Mouse (Mus musculus): ENCODE measurements around the gene Tead4. TPM values are rescaled to one million over a fixed set of nuclear protein-coding genes. Genes with fewer than 3 reads are reported as not detected.

Gene Tead4
- polyA plus RNA-seq, 1 experiment from 2014 or later: 2.5 TPM

GRCm38 (mm10) chr6:128301458-128301857, 835 bp upstream of the Tead4 start:
- 33% methylated on average over 11 of the region's 11 CpGs for WGBS
- H3K4me2 ChIP-seq (ENCODE audit: low read length): peak overlapping the region; percentile 98
- no peaks in the 10 kb centered on the region for H3K36me3 ChIP-seq (ENCODE audit: control insufficient read depth, insufficient read depth, low read length)
- no peak for ATAC-seq (ENCODE audit: insufficient number of reproducible peaks, insufficient read depth, low FRiP score, low read depth)
- peaks cover 13% of the 10 kb centered on the region for H3K27me3 ChIP-seq (ENCODE audit: control insufficient read depth, insufficient read depth, low read length)
- no peak overlapping the region for H3K27ac ChIP-seq (replicated peaks in 1 of 2; ENCODE audit: control insufficient read depth in 1 of 2, insufficient read depth in 1 of 2, low read depth in 2 of 2, low read length in 2 of 2)
- 0 out of 2 replicates have a peak, but pooled peaks cover 4% of the 10 kb centered on the region for H3K9me3 ChIP-seq (ENCODE audit: control insufficient read depth, low read length)
- peak overlapping the region; percentile 81 for H3K9ac ChIP-seq (ENCODE audit: low read length)
- peaks cover 15 to 19% of the 10 kb centered on the region in 2 experiments; a peak in 3 of 4 replicates for H3K4me1 ChIP-seq (ENCODE audit: control insufficient read depth in 2 of 2, insufficient read depth in 2 of 2, low read length in 2 of 2)
- H3K4me3 ChIP-seq (ENCODE audit: control insufficient read depth in 1 of 2, insufficient read depth in 1 of 2, low read depth in 1 of 2, low read length in 2 of 2): peak overlapping the region in 1 of 2 experiments; percentile 66; a peak in 2 of 4 replicates

GRCm38 (mm10) chr6:128299292-128300133, 1.1 kb downstream of the Tead4 start:
- Histone ChIP-seq H3K27me3 (ENCODE audit: control insufficient read depth, insufficient read depth, low read length) (peaks cover 13% of the 10 kb centered on the region), H3K36me3 (ENCODE audit: control insufficient read depth, insufficient read depth, low read length) (no peaks in the 10 kb centered on the region), H3K27ac (replicated peaks in 1 of 2; ENCODE audit: control insufficient read depth in 1 of 2, insufficient read depth in 1 of 2, low read depth in 2 of 2, low read length in 2 of 2) (peak overlapping the region in 1 of 2 experiments; percentile 77; a peak in 2 of 4 replicates), H3K9ac (ENCODE audit: low read length) (peak overlapping the region; percentile 81), H3K4me3 (ENCODE audit: control insufficient read depth in 1 of 2, insufficient read depth in 1 of 2, low read depth in 1 of 2, low read length in 2 of 2) (peak overlapping the region; percentile 66 to 84), H3K4me2 (ENCODE audit: low read length) (peak overlapping the region; percentile 98), H3K9me3 (ENCODE audit: control insufficient read depth, low read length) (0 out of 2 replicates have a peak, but pooled peaks cover 4% of the 10 kb centered on the region), H3K4me1 (ENCODE audit: control insufficient read depth in 2 of 2, insufficient read depth in 2 of 2, low read length in 2 of 2) (peaks cover 22 to 26% of the 10 kb centered on the region in 2 experiments; a peak in 3 of 4 replicates)
- ATAC-seq (ENCODE audit: insufficient number of reproducible peaks, insufficient read depth, low FRiP score, low read depth): 0 out of 2 replicates have a peak, but pooled peaks have one; percentile 10
- WGBS: 1% methylated on average over 25 of the region's 25 CpGs

- Histone ChIP-seq H3K9me3 (ENCODE audit: control insufficient read depth, low read length) (0 out of 2 replicates have a peak, but pooled peaks cover 4% of the 10 kb centered on the region), H3K4me3 (ENCODE audit: control insufficient read depth in 1 of 2, insufficient read depth in 1 of 2, low read depth in 1 of 2, low read length in 2 of 2) (no peak overlapping the region), H3K4me2 (ENCODE audit: low read length) (peak overlapping the region; percentile 98; the same call in 1 of the 2 replicates), H3K4me1 (ENCODE audit: control insufficient read depth in 2 of 2, insufficient read depth in 2 of 2, low read length in 2 of 2) (peaks cover 22 to 26% of the 10 kb centered on the region in 2 experiments; a peak in 3 of 4 replicates), H3K27me3 (ENCODE audit: control insufficient read depth, insufficient read depth, low read length) (peaks cover 13% of the 10 kb centered on the region), H3K9ac (ENCODE audit: low read length) (no peak overlapping the region), H3K27ac (replicated peaks in 1 of 2; ENCODE audit: control insufficient read depth in 1 of 2, insufficient read depth in 1 of 2, low read depth in 2 of 2, low read length in 2 of 2) (no peak overlapping the region), H3K36me3 (ENCODE audit: control insufficient read depth, insufficient read depth, low read length) (no peaks in the 10 kb centered on the region)
- no peak for ATAC-seq (ENCODE audit: insufficient number of reproducible peaks, insufficient read depth, low FRiP score, low read depth)
- WGBS: 46% methylated on average over 7 of the region's 7 CpGs
Measured at GRCm38 (mm10) chr6:128298246-128298645, 2.4 kb downstream of the Tead4 start.

GRCm38 (mm10) chr6:128296750-128297393, 3.8 kb downstream of the Tead4 start:
- no peak for ATAC-seq (ENCODE audit: insufficient number of reproducible peaks, insufficient read depth, low FRiP score, low read depth)
- Histone ChIP-seq H3K9me3 (ENCODE audit: control insufficient read depth, low read length) (no peaks in the 10 kb centered on the region), H3K27ac (replicated peaks in 1 of 2; ENCODE audit: control insufficient read depth in 1 of 2, insufficient read depth in 1 of 2, low read depth in 2 of 2, low read length in 2 of 2) (peak overlapping the region; percentile 15 to 21; a peak in 3 of 4 replicates), H3K4me1 (ENCODE audit: control insufficient read depth in 2 of 2, insufficient read depth in 2 of 2, low read length in 2 of 2) (peaks cover 21 to 23% of the 10 kb centered on the region in 2 experiments; a peak in 3 of 4 replicates), H3K9ac (ENCODE audit: low read length) (no peak overlapping the region), H3K4me3 (ENCODE audit: control insufficient read depth in 1 of 2, insufficient read depth in 1 of 2, low read depth in 1 of 2, low read length in 2 of 2) (no peak overlapping the region), H3K27me3 (ENCODE audit: control insufficient read depth, insufficient read depth, low read length) (peaks cover 13% of the 10 kb centered on the region), H3K36me3 (ENCODE audit: control insufficient read depth, insufficient read depth, low read length) (no peaks in the 10 kb centered on the region), H3K4me2 (ENCODE audit: low read length) (0 out of 2 replicates have a peak overlapping the region, but pooled peaks have one; percentile 16)
- WGBS: 39% methylated on average over 11 of the region's 11 CpGs

GRCm38 (mm10) chr6:128295876-128296749, 4.5 kb downstream of the Tead4 start:
- Histone ChIP-seq H3K9me3 (ENCODE audit: control insufficient read depth, low read length) (no peaks in the 10 kb centered on the region), H3K9ac (ENCODE audit: low read length) (no peak overlapping the region), H3K36me3 (ENCODE audit: control insufficient read depth, insufficient read depth, low read length) (no peaks in the 10 kb centered on the region), H3K27me3 (ENCODE audit: control insufficient read depth, insufficient read depth, low read length) (peaks cover 13% of the 10 kb centered on the region), H3K4me1 (ENCODE audit: control insufficient read depth in 2 of 2, insufficient read depth in 2 of 2, low read length in 2 of 2) (peaks cover 14 to 21% of the 10 kb centered on the region in 2 experiments; a peak in 3 of 4 replicates), H3K27ac (replicated peaks in 1 of 2; ENCODE audit: control insufficient read depth in 1 of 2, insufficient read depth in 1 of 2, low read depth in 2 of 2, low read length in 2 of 2) (peak overlapping the region in 1 of 2 experiments; percentile 21; a peak in 2 of 4 replicates), H3K4me2 (ENCODE audit: low read length) (no peak overlapping the region), H3K4me3 (ENCODE audit: control insufficient read depth in 1 of 2, insufficient read depth in 1 of 2, low read depth in 1 of 2, low read length in 2 of 2) (no peak overlapping the region)
- ATAC-seq (ENCODE audit: insufficient number of reproducible peaks, insufficient read depth, low FRiP score, low read depth): peak; percentile 41
- 35% methylated on average over 6 of the region's 6 CpGs for WGBS

- Histone ChIP-seq H3K27me3 (ENCODE audit: control insufficient read depth, insufficient read depth, low read length) (no peaks in the 10 kb centered on the region), H3K4me1 (ENCODE audit: control insufficient read depth in 2 of 2, insufficient read depth in 2 of 2, low read length in 2 of 2) (peaks cover 5 to 12% of the 10 kb centered on the region in 2 experiments), H3K9me3 (ENCODE audit: control insufficient read depth, low read length) (no peaks in the 10 kb centered on the region), H3K27ac (replicated peaks in 1 of 2; ENCODE audit: control insufficient read depth in 1 of 2, insufficient read depth in 1 of 2, low read depth in 2 of 2, low read length in 2 of 2) (no peak overlapping the region), H3K4me2 (ENCODE audit: low read length) (no peak overlapping the region), H3K36me3 (ENCODE audit: control insufficient read depth, insufficient read depth, low read length) (no peaks in the 10 kb centered on the region), H3K4me3 (ENCODE audit: control insufficient read depth in 1 of 2, insufficient read depth in 1 of 2, low read depth in 1 of 2, low read length in 2 of 2) (no peak overlapping the region), H3K9ac (ENCODE audit: low read length) (no peak overlapping the region)
- WGBS: 75% methylated on average over 5 of the region's 5 CpGs
- no peak for ATAC-seq (ENCODE audit: insufficient number of reproducible peaks, insufficient read depth, low FRiP score, low read depth)
Measured at GRCm38 (mm10) chr6:128291284-128291683, 9.3 kb downstream of the Tead4 start.

- no peak overlapping the region for H3K4me3 ChIP-seq (ENCODE audit: control insufficient read depth in 1 of 2, insufficient read depth in 1 of 2, low read depth in 1 of 2, low read length in 2 of 2)
- no peaks in the 10 kb centered on the region for H3K27me3 ChIP-seq (ENCODE audit: control insufficient read depth, insufficient read depth, low read length)
- peaks cover 7 to 15% of the 10 kb centered on the region in 2 experiments for H3K4me1 ChIP-seq (ENCODE audit: control insufficient read depth in 2 of 2, insufficient read depth in 2 of 2, low read length in 2 of 2)
- no peaks in the 10 kb centered on the region for H3K36me3 ChIP-seq (ENCODE audit: control insufficient read depth, insufficient read depth, low read length)
- H3K27ac ChIP-seq (replicated peaks in 1 of 2; ENCODE audit: control insufficient read depth in 1 of 2, insufficient read depth in 1 of 2, low read depth in 2 of 2, low read length in 2 of 2): no peak overlapping the region
- no peak overlapping the region for H3K4me2 ChIP-seq (ENCODE audit: low read length)
- no peak overlapping the region for H3K9ac ChIP-seq (ENCODE audit: low read length)
- ATAC-seq (ENCODE audit: insufficient number of reproducible peaks, insufficient read depth, low FRiP score, low read depth): no peak
- WGBS: 87% methylated on average over 6 of the region's 6 CpGs
- H3K9me3 ChIP-seq (ENCODE audit: control insufficient read depth, low read length): no peaks in the 10 kb centered on the region
Measured at GRCm38 (mm10) chr6:128288681-128289080, 11.9 kb downstream of the Tead4 start.

All from heart, embryonic 14.5 days (tissue).